Mouse (Mus musculus) cortical plate, adult 2 months (tissue): ENCODE data around the gene Tmem160.

Experiments
- CTCF ChIP-seq: fragments of 200-500 bp; IDR thresholded peaks from 2 replicates; pipeline ENCODE4 v1.5.1; 2011; ENCODE audit warnings: mild to moderate bottlenecking, control low read depth, low read length; ENCODE audit not compliant: insufficient read depth; ENCODE audit errors: extremely low read depth
- POLR2A ChIP-seq: fragments of 200-500 bp; IDR thresholded peaks from 2 replicates; pipeline ENCODE4 v1.6.1; 2011; ENCODE audit warnings: mild to moderate bottlenecking, low read length, control low read depth; ENCODE audit not compliant: insufficient read depth; ENCODE audit errors: extremely low read depth

GRCm38 (mm10) chr7:16422222-16422856 is 30.2 kb upstream of the Tmem160 start:
- TF ChIP-seq CTCF (no peak), POLR2A (no peak)
